Mouse (Mus musculus) small intestine, adult 2 months (tissue): ENCODE results near the gene Ppp2r5e.

ENCODE experiments used
- CTCF ChIP-seq: fragments of 200-500 bp; IDR thresholded peaks from 2 replicates; pipeline ENCODE4 v1.5.1; 2012; ENCODE audit warnings: low read depth, mild to moderate bottlenecking, control low read depth, inconsistent platforms, low read length, moderate library complexity, mixed read lengths; ENCODE audit not compliant: insufficient replicate concordance, insufficient read length; ENCODE audit errors: extremely low read depth
- POLR2A ChIP-seq: fragments of 200-500 bp; IDR thresholded peaks from 2 replicates; pipeline ENCODE4 v1.6.1; 2012; ENCODE audit warnings: low read depth, mild to moderate bottlenecking, control low read depth, inconsistent platforms, low read length, moderate library complexity

DNA sequence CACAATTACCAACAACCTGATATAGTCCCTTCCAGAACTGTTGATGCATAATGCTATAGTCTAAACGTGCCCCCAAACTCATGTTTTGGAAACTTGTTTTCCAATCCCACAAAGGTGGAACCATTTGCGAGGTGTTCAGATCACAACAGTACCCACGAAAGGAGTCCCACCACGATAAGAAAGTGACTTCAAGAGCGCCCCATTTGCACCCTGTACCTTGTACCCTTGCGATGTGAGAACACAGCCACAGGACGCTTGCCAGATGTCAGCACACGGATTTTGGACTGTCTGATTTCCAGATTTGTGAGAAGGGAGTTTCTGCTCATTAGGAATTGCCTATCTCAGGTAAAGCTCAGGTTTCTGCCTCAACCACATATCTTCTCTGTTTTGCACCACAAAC is 116.0 kb downstream of the Ppp2r5e start:
- no peak for TF ChIP-seq CTCF
- no peak for TF ChIP-seq POLR2A
